Mouse (Mus musculus) intestine, embryonic 15.5 days (tissue): ENCODE results near the gene Cmtm3. TPM values are rescaled to one million over a fixed set of nuclear protein-coding genes. Genes with fewer than 3 reads are reported as not detected.

ENCODE experiments used
- ATAC-seq: fragments of 200-750 bp; cut with Nextera tagmentation; 2 replicates; pipeline ENCODE4 v1.8.0; 2017; ENCODE audit warnings: moderate TSS enrichment, moderate library complexity
- H3K27ac ChIP-seq: fragments of 300-500 bp; sonication (generic); 2 replicates; pipeline ENCODE4 v1.5.1; 2015; ENCODE audit warnings: mild to moderate bottlenecking, inconsistent platforms
- H3K27me3 ChIP-seq: fragments of 300-500 bp; sonication (generic); replicated peaks from 2 replicates; pipeline ENCODE4 v1.6.1; 2015; ENCODE audit warnings: inconsistent platforms
- H3K36me3 ChIP-seq: fragments of 300-500 bp; sonication (generic); 2 replicates; pipeline ENCODE4 v1.6.1; 2015; ENCODE audit warnings: inconsistent platforms
- H3K4me1 ChIP-seq: fragments of 300-500 bp; sonication (generic); replicated peaks from 2 replicates; pipeline ENCODE4 v1.6.1; 2015; ENCODE audit warnings: inconsistent platforms
- H3K4me2 ChIP-seq: fragments of 300-500 bp; sonication (generic); replicated peaks from 2 replicates; pipeline ENCODE4 v1.6.1; 2015; ENCODE audit warnings: mild to moderate bottlenecking, inconsistent platforms
- H3K4me3 ChIP-seq: fragments of 300-500 bp; sonication (generic); replicated peaks from 2 replicates; pipeline ENCODE4 v1.5.1; 2015; ENCODE audit warnings: inconsistent platforms
- H3K9ac ChIP-seq: fragments of 300-500 bp; sonication (generic); 2 replicates; pipeline ENCODE4 v1.6.1; 2015; ENCODE audit warnings: inconsistent platforms
- H3K9me3 ChIP-seq: fragments of 300-500 bp; sonication (generic); 2 replicates; pipeline ENCODE4 v1.6.1; 2016; ENCODE audit warnings: inconsistent platforms
- WGBS: fragments of 180-500 bp; shearing (Covaris S2); methylation state at CpG from one replicate; pipeline ENCODE4 v1.1.7; 2015; 5-methylcytosine and 5-hydroxymethylcytosine counted together
- polyA plus RNA-seq: library from polyadenylated mRNA; unstranded; fragments of >200 nt; fragmentation: Nextera tagmentation; extraction: Ambion mirVana; gene quantifications from 2 replicates; pipeline ENCODE4 v1.2.1, GENCODE M21; 2015

The Cmtm3 gene
- polyA plus RNA-seq, 1 experiment from 2014 or later, result 126 TPM

- 66% methylated on average over 11 of the region's 11 CpGs for WGBS
- H3K4me3 ChIP-seq, result no peak overlapping the region
- peak; percentile 7; the same call in 1 of the 2 replicates for ATAC-seq
- peaks cover 29% of the 10 kb centered on the region for H3K4me1 ChIP-seq
- no peaks in the 10 kb centered on the region for H3K9me3 ChIP-seq
- peak overlapping the region; percentile 85 for H3K27ac ChIP-seq
- no peaks in the 10 kb centered on the region for H3K27me3 ChIP-seq
- no peaks in the 10 kb centered on the region for H3K36me3 ChIP-seq
- H3K4me2 ChIP-seq, result peak overlapping the region; percentile 22
- H3K9ac ChIP-seq, result no peak overlapping the region
Observed at GRCm38 (mm10) chr8:104373779-104374178, 34.6 kb downstream of the Cmtm3 start.

- no peaks in the 10 kb centered on the region for H3K9me3 ChIP-seq
Observed at GRCm38 (mm10) chr8:104374269-104374668, 35.1 kb downstream of the Cmtm3 start.

GRCm38 (mm10) chr8:104374864-104375846 is 35.9 kb downstream of the Cmtm3 start:
- Histone ChIP-seq H3K27me3 (no peaks in the 10 kb centered on the region), H3K4me1 (peaks cover 25% of the 10 kb centered on the region), H3K9me3 (no peaks in the 10 kb centered on the region), H3K36me3 (no peaks in the 10 kb centered on the region), H3K4me2 (peak overlapping the region; percentile 22), H3K9ac (peak overlapping the region; percentile 24; the same call in 1 of the 2 replicates), H3K27ac (peak overlapping the region; percentile 85), H3K4me3 (no peak overlapping the region)
- WGBS, result 20% methylated on average over 14 of the region's 14 CpGs
- peak; percentile 91 for ATAC-seq

More at GRCm38 (mm10) chr8:104374269-104374668, 35.1 kb downstream of the Cmtm3 start:
- Histone ChIP-seq H3K27me3 (no peaks in the 10 kb centered on the region), H3K4me3 (no peak overlapping the region), H3K4me2 (peak overlapping the region; percentile 22), H3K9ac (no peak overlapping the region), H3K27ac (peak overlapping the region; percentile 85), H3K4me1 (peaks cover 28% of the 10 kb centered on the region), H3K36me3 (no peaks in the 10 kb centered on the region)
- peak; percentile 45 for ATAC-seq
- 56% methylated on average over 11 of the region's 11 CpGs for WGBS

GRCm38 (mm10) chr8:104375959-104376358 is 36.7 kb downstream of the Cmtm3 start:
- Histone ChIP-seq H3K27me3 (no peaks in the 10 kb centered on the region), H3K9me3 (no peaks in the 10 kb centered on the region), H3K27ac (peak overlapping the region; percentile 85), H3K36me3 (no peaks in the 10 kb centered on the region), H3K9ac (peak overlapping the region; percentile 24; the same call in 1 of the 2 replicates), H3K4me2 (peak overlapping the region; percentile 22), H3K4me1 (peaks cover 25% of the 10 kb centered on the region), H3K4me3 (no peak overlapping the region)
- 56% methylated on average over 5 of the region's 5 CpGs for WGBS
- no peak for ATAC-seq

- no peak overlapping the region for H3K9ac ChIP-seq
- H3K9me3 ChIP-seq, result no peaks in the 10 kb centered on the region
- H3K4me3 ChIP-seq, result no peak overlapping the region
- peak overlapping the region; percentile 2; the same call in 1 of the 2 replicates for H3K4me2 ChIP-seq
- no peaks in the 10 kb centered on the region for H3K27me3 ChIP-seq
- ATAC-seq, result no peak
- 42% methylated on average over 11 of the region's 11 CpGs for WGBS
- H3K27ac ChIP-seq, result no peak overlapping the region
- no peaks in the 10 kb centered on the region for H3K36me3 ChIP-seq
- peaks cover 27% of the 10 kb centered on the region for H3K4me1 ChIP-seq
Observed at GRCm38 (mm10) chr8:104376669-104377068, 37.5 kb downstream of the Cmtm3 start.

GRCm38 (mm10) chr8:104379301-104379836 is 40.2 kb downstream of the Cmtm3 start:
- H3K27ac ChIP-seq, result no peak overlapping the region
- H3K9ac ChIP-seq, result no peak overlapping the region
- no peaks in the 10 kb centered on the region for H3K27me3 ChIP-seq
- no peak overlapping the region for H3K4me2 ChIP-seq
- no peak for ATAC-seq
- WGBS, result 70% methylated on average over 10 of the region's 10 CpGs
- H3K4me3 ChIP-seq, result no peak overlapping the region
- no peaks in the 10 kb centered on the region for H3K9me3 ChIP-seq
- peaks cover 42% of the 10 kb centered on the region for H3K4me1 ChIP-seq
- no peaks in the 10 kb centered on the region for H3K36me3 ChIP-seq

- H3K4me2 ChIP-seq, result no peak overlapping the region
Observed at GRCm38 (mm10) chr8:104380269-104380668, 41.1 kb downstream of the Cmtm3 start.

GRCm38 (mm10) chr8:104380961-104381411 is 41.8 kb downstream of the Cmtm3 start:
- Histone ChIP-seq H3K4me1 (peaks cover 33% of the 10 kb centered on the region), H3K4me2 (no peak overlapping the region), H3K27me3 (no peaks in the 10 kb centered on the region), H3K36me3 (no peaks in the 10 kb centered on the region), H3K27ac (no peak overlapping the region), H3K4me3 (no peak overlapping the region), H3K9me3 (no peaks in the 10 kb centered on the region), H3K9ac (no peak overlapping the region)
- WGBS, result 81% methylated on average over 5 of the region's 5 CpGs
- ATAC-seq, result no peak

More at GRCm38 (mm10) chr8:104380269-104380668, 41.1 kb downstream of the Cmtm3 start:
- ATAC-seq, result no peak
- Histone ChIP-seq H3K36me3 (no peaks in the 10 kb centered on the region), H3K9me3 (no peaks in the 10 kb centered on the region), H3K27me3 (no peaks in the 10 kb centered on the region), H3K27ac (no peak overlapping the region), H3K4me3 (no peak overlapping the region), H3K4me1 (peaks cover 36% of the 10 kb centered on the region), H3K9ac (no peak overlapping the region)
- 76% methylated on average over 7 of the region's 7 CpGs for WGBS

- Histone ChIP-seq H3K9me3 (no peaks in the 10 kb centered on the region), H3K27me3 (no peaks in the 10 kb centered on the region), H3K4me1 (peaks cover 46% of the 10 kb centered on the region), H3K4me3 (no peak overlapping the region), H3K9ac (no peak overlapping the region), H3K4me2 (no peak overlapping the region), H3K36me3 (no peaks in the 10 kb centered on the region), H3K27ac (no peak overlapping the region)
- no peak for ATAC-seq
- WGBS, result 61% methylated on average over 2 of the region's 2 CpGs
Observed at GRCm38 (mm10) chr8:104383296-104383695, 44.1 kb downstream of the Cmtm3 start.

GRCm38 (mm10) chr8:104383977-104384376 is 44.8 kb downstream of the Cmtm3 start:
- Histone ChIP-seq H3K27me3 (no peaks in the 10 kb centered on the region), H3K36me3 (no peaks in the 10 kb centered on the region), H3K4me1 (peaks cover 46% of the 10 kb centered on the region), H3K9ac (no peak overlapping the region), H3K4me2 (no peak overlapping the region), H3K4me3 (no peak overlapping the region), H3K27ac (no peak overlapping the region), H3K9me3 (no peaks in the 10 kb centered on the region)
- WGBS, result 68% methylated on average over 3 of the region's 3 CpGs
- ATAC-seq, result peak; percentile 34

- no peaks in the 10 kb centered on the region for H3K9me3 ChIP-seq
- H3K36me3 ChIP-seq, result no peaks in the 10 kb centered on the region
Observed at GRCm38 (mm10) chr8:104386693-104387092, 47.5 kb downstream of the Cmtm3 start.

GRCm38 (mm10) chr8:104387501-104387900 is 48.3 kb downstream of the Cmtm3 start:
- Histone ChIP-seq H3K27me3 (no peaks in the 10 kb centered on the region), H3K9me3 (no peaks in the 10 kb centered on the region), H3K4me3 (no peak overlapping the region), H3K36me3 (no peaks in the 10 kb centered on the region), H3K4me1 (peaks cover 40% of the 10 kb centered on the region), H3K9ac (no peak overlapping the region), H3K4me2 (no peak overlapping the region), H3K27ac (0 out of 2 replicates have a peak overlapping the region, but pooled peaks have one; percentile 14)
- 43% methylated on average over 7 of the region's 7 CpGs for WGBS
- 0 out of 2 replicates have a peak, but pooled peaks have one; percentile 11 for ATAC-seq

More at GRCm38 (mm10) chr8:104386693-104387092, 47.5 kb downstream of the Cmtm3 start:
- no peak for ATAC-seq
- 0 out of 2 replicates have a peak overlapping the region, but pooled peaks have one; percentile 1 for H3K27ac ChIP-seq
- H3K4me2 ChIP-seq, result no peak overlapping the region
- H3K9ac ChIP-seq, result no peak overlapping the region
- peaks cover 41% of the 10 kb centered on the region for H3K4me1 ChIP-seq
- H3K27me3 ChIP-seq, result no peaks in the 10 kb centered on the region
- WGBS, result 19% methylated on average over 4 of the region's 4 CpGs
- H3K4me3 ChIP-seq, result no peak overlapping the region
